Mouse (Mus musculus) megakaryocyte-erythroid progenitor cell, adult 5-6 weeks (primary cell): ENCODE results near the gene 2810004N23Rik. TPM values are rescaled to one million over a fixed set of nuclear protein-coding genes. Genes with fewer than 3 reads are reported as not detected.
A peak's percentile ranks its signal among the peaks of the same experiment; 100 is the strongest.

Source experiments
- ATAC-seq: replicated peaks from 2 replicates; pipeline ENCODE4 v1.8.0; 2016; ENCODE audit warnings: mild to moderate bottlenecking, inconsistent platforms; ENCODE audit not compliant: severe bottlenecking, poor library complexity, low FRiP score, low TSS enrichment
- total RNA-seq, 2 experiments: library from RNA; stranded (forward) in 1 of 2; stranded (reverse) in 1 of 2; fragments of 200-1000, 215-1000 nt in 1 of 2; fragments of >200 nt in 1 of 2; fragmentation: Nextera tagmentation in 1 of 2; gene quantifications; 2 replicates each; pipeline ENCODE4 v1.2.3; 2014 to 2017

2810004N23Rik gene
- total RNA-seq, 2 experiments from 2014 or later, result 55.2 to 88.0 TPM

- ATAC-seq, result no peak
These were observed 32.9 kb downstream of the 2810004N23Rik start for GRCm38 (mm10) chr8:124830050-124830449.

- ATAC-seq, result no peak
These were observed 34.2 kb downstream of the 2810004N23Rik start for GRCm38 (mm10) chr8:124828561-124829240.

- ATAC-seq, result peak; percentile 69
These were observed 35.5 kb downstream of the 2810004N23Rik start for GRCm38 (mm10) chr8:124827387-124827786.

- ATAC-seq, result no peak
These were observed 36.3 kb downstream of the 2810004N23Rik start for GRCm38 (mm10) chr8:124826658-124827057.

GRCm38 (mm10) chr8:124823497-124823896 lies 39.4 kb downstream of the 2810004N23Rik start:
- ATAC-seq, result no peak

- no peak for ATAC-seq
These were observed 42.8 kb downstream of the 2810004N23Rik start for GRCm38 (mm10) chr8:124820125-124820524.

- no peak for ATAC-seq
These were observed 43.3 kb downstream of the 2810004N23Rik start for GRCm38 (mm10) chr8:124819612-124820115.

- no peak for ATAC-seq
These were observed 45.6 kb downstream of the 2810004N23Rik start for GRCm38 (mm10) chr8:124817361-124817760.

- ATAC-seq, result no peak
These were observed 46.1 kb downstream of the 2810004N23Rik start for GRCm38 (mm10) chr8:124816866-124817265.

GRCm38 (mm10) chr8:124815870-124816269 lies 47.0 kb downstream of the 2810004N23Rik start:
- ATAC-seq, result no peak

- ATAC-seq, result no peak
These were observed 49.6 kb downstream of the 2810004N23Rik start for GRCm38 (mm10) chr8:124813326-124813725.

- ATAC-seq, result no peak
These were observed 52.1 kb downstream of the 2810004N23Rik start for GRCm38 (mm10) chr8:124810689-124811394.

GRCm38 (mm10) chr8:124810056-124810610 lies 52.8 kb downstream of the 2810004N23Rik start:
- ATAC-seq, result peak; percentile 63; the same call in 1 of the 2 replicates

- no peak for ATAC-seq
These were observed 53.5 kb downstream of the 2810004N23Rik start for GRCm38 (mm10) chr8:124809419-124809818.

- ATAC-seq, result no peak
These were observed 56.9 kb downstream of the 2810004N23Rik start for GRCm38 (mm10) chr8:124805990-124806389.

GRCm38 (mm10) chr8:124803824-124804702 lies 58.9 kb downstream of the 2810004N23Rik start:
- ATAC-seq, result no peak

- ATAC-seq, result no peak
These were observed 62.4 kb downstream of the 2810004N23Rik start for GRCm38 (mm10) chr8:124800542-124800941.

GRCm38 (mm10) chr8:124795781-124796488 lies 67.0 kb downstream of the 2810004N23Rik start:
- ATAC-seq, result no peak

- peak; percentile 41 for ATAC-seq
These were observed 68.5 kb downstream of the 2810004N23Rik start for GRCm38 (mm10) chr8:124794486-124794780.
